Mouse (Mus musculus) liver, embryonic 14.5 days (tissue): ENCODE measurements at regions not wholly inside any gene's neighbourhood (a gene's known extent, or its start where the extent isn't known, plus 50 kb on each side); places are given as distances from the start of the nearest gene placed in this dataset.

ENCODE experiments used
- ATAC-seq: fragments of 200-750 bp; cut with Nextera tagmentation; 2 replicates; pipeline ENCODE4 v1.8.0; 2017; ENCODE audit warnings: moderate number of reproducible peaks, mild to moderate bottlenecking, moderate library complexity; ENCODE audit not compliant: insufficient read depth
- DNase-seq, 3 experiments: peaks; one replicate each; pipeline ENCODE4 v3.0.0-alpha.2; 2012 to 2013; ENCODE audit warnings: low read depth in 3 of 3, low spot score in 3 of 3
- H3K27ac ChIP-seq: fragments of 300-500 bp; sonication (generic); 2 replicates; pipeline ENCODE4 v1.5.1; 2014; ENCODE audit warnings: moderate library complexity, mild to moderate bottlenecking, control low read depth, inconsistent platforms
- H3K27me3 ChIP-seq: fragments of 300-500 bp; sonication (generic); 2 replicates; pipeline ENCODE4 v1.6.1; 2014; ENCODE audit warnings: mild to moderate bottlenecking, low read length, moderate library complexity; ENCODE audit not compliant: control insufficient read depth, insufficient read depth
- H3K36me3 ChIP-seq: fragments of 300-500 bp; sonication (generic); replicated peaks from 2 replicates; pipeline ENCODE4 v1.6.1; 2014; ENCODE audit warnings: low read depth; ENCODE audit not compliant: control insufficient read depth, insufficient read depth
- H3K4me1 ChIP-seq, 2 experiments: fragments of 200-500 bp in 1 of 2; fragments of 300-500 bp in 1 of 2; sonication (generic) in 1 of 2; replicated peaks; 2 replicates each; pipeline ENCODE4 v1.6.1; 2012 to 2014; ENCODE audit warnings: antibody characterized with exemption in 1 of 2, inconsistent platforms in 1 of 2, low read length in 1 of 2; ENCODE audit not compliant: control insufficient read depth in 2 of 2, insufficient read depth in 2 of 2
- H3K4me2 ChIP-seq: fragments of 300-500 bp; sonication (generic); 2 replicates; pipeline ENCODE4 v1.6.1; 2014; ENCODE audit warnings: low read depth, mild to moderate bottlenecking, control low read depth, moderate library complexity
- H3K4me3 ChIP-seq, 2 experiments: fragments of 200-500 bp in 1 of 2; fragments of 300-500 bp in 1 of 2; sonication (generic) in 1 of 2; 2 replicates each; pipeline ENCODE4 v1.5.1; 2012 to 2014; ENCODE audit warnings: low read depth in 2 of 2, low read length in 2 of 2, mild to moderate bottlenecking in 2 of 2, control low read depth in 1 of 2, inconsistent platforms in 1 of 2, moderate library complexity in 1 of 2; ENCODE audit not compliant: insufficient read depth in 1 of 2
- H3K9ac ChIP-seq: fragments of 300-500 bp; sonication (generic); replicated peaks from 2 replicates; pipeline ENCODE4 v1.6.1; 2014; ENCODE audit warnings: mild to moderate bottlenecking, control low read depth, moderate library complexity
- H3K9me3 ChIP-seq: fragments of 300-500 bp; sonication (generic); 2 replicates; pipeline ENCODE4 v1.6.1; 2016; ENCODE audit warnings: low read length, mixed read lengths; ENCODE audit not compliant: control insufficient read depth
- CTCF ChIP-seq: IDR thresholded peaks from 2 replicates; pipeline ENCODE4 v1.5.1; 2016; ENCODE audit warnings: antibody characterized with exemption, low read depth, control low read depth
- EP300 ChIP-seq: IDR thresholded peaks from 2 replicates; pipeline ENCODE4 v1.6.1; 2016; ENCODE audit warnings: antibody characterized with exemption, low read depth
- WGBS: fragments of 180-500 bp; shearing (Covaris S2); extraction: QIAGEN DNeasy Blood & Tissue Kit; methylation state at CpG from one replicate; pipeline ENCODE4 v1.1.7; 2014; ENCODE audit not compliant: insufficient replicate concordance; 5-methylcytosine and 5-hydroxymethylcytosine counted together

- DNase-seq: no peak
- Histone ChIP-seq H3K9ac (no peak overlapping the region), H3K4me3 (no peak overlapping the region), H3K36me3 (no peaks in the 10 kb centered on the region), H3K9me3 (no peaks in the 10 kb centered on the region), H3K27ac (no peak overlapping the region), H3K4me2 (no peak overlapping the region), H3K4me1 (no peaks in the 10 kb centered on the region), H3K27me3 (no peaks in the 10 kb centered on the region)
- no peak for ATAC-seq
- TF ChIP-seq CTCF (no peak), EP300 (no peak)
- 66% methylated on average over 11 of the region's 11 CpGs for WGBS
Observed at GRCm38 (mm10) chr7:121589088-121589605, 117.9 kb downstream of the Usp31 start.

GRCm38 (mm10) chr7:121587713-121588112 lies 119.3 kb downstream of the Usp31 start:
- no peak for ATAC-seq

GRCm38 (mm10) chr7:121585721-121586120 lies 121.3 kb downstream of the Usp31 start:
- H3K9me3 ChIP-seq: no peaks in the 10 kb centered on the region

More at GRCm38 (mm10) chr7:121587713-121588112, 119.3 kb downstream of the Usp31 start:
- H3K4me2 ChIP-seq: no peak overlapping the region
- WGBS: 32% methylated on average over 2 of the region's 2 CpGs
- H3K4me3 ChIP-seq: no peak overlapping the region
- H3K4me1 ChIP-seq: no peaks in the 10 kb centered on the region
- no peaks in the 10 kb centered on the region for H3K27me3 ChIP-seq
- H3K9ac ChIP-seq: no peak overlapping the region
- H3K36me3 ChIP-seq: no peaks in the 10 kb centered on the region
- H3K9me3 ChIP-seq: no peaks in the 10 kb centered on the region
- TF ChIP-seq CTCF (no peak), EP300 (no peak)
- no peak overlapping the region for H3K27ac ChIP-seq
- DNase-seq: no peak

GRCm38 (mm10) chr7:121579497-121579896 lies 127.6 kb downstream of the Usp31 start:
- H3K4me2 ChIP-seq: no peak overlapping the region
- WGBS: 43% methylated on average over 4 of the region's 4 CpGs
- TF ChIP-seq CTCF (no peak), EP300 (no peak)
- no peak overlapping the region for H3K27ac ChIP-seq
- no peaks in the 10 kb centered on the region for H3K27me3 ChIP-seq
- no peaks in the 10 kb centered on the region for H3K9me3 ChIP-seq
- no peak overlapping the region for H3K4me3 ChIP-seq
- no peak for DNase-seq
- no peak overlapping the region for H3K9ac ChIP-seq
- no peaks in the 10 kb centered on the region for H3K36me3 ChIP-seq
- H3K4me1 ChIP-seq: no peaks in the 10 kb centered on the region
- ATAC-seq: no peak

More at GRCm38 (mm10) chr7:121585721-121586120, 121.3 kb downstream of the Usp31 start:
- H3K36me3 ChIP-seq: no peaks in the 10 kb centered on the region
- 66% methylated on average over 10 of the region's 10 CpGs for WGBS
- no peak overlapping the region for H3K9ac ChIP-seq
- no peak overlapping the region for H3K27ac ChIP-seq
- no peak overlapping the region for H3K4me3 ChIP-seq
- ATAC-seq (no peak), DNase-seq (no peak)
- H3K27me3 ChIP-seq: no peaks in the 10 kb centered on the region
- TF ChIP-seq EP300: no peak
- TF ChIP-seq CTCF: no peak
- no peaks in the 10 kb centered on the region for H3K4me1 ChIP-seq
- H3K4me2 ChIP-seq: no peak overlapping the region

- WGBS: 60% methylated on average over 5 of the region's 5 CpGs
- DNase-seq (no peak), ATAC-seq (no peak)
- no peaks in the 10 kb centered on the region for H3K36me3 ChIP-seq
- TF ChIP-seq EP300 (no peak), CTCF (no peak)
- H3K4me3 ChIP-seq: no peak overlapping the region
- H3K9me3 ChIP-seq: no peaks in the 10 kb centered on the region
- H3K4me2 ChIP-seq: no peak overlapping the region
- H3K9ac ChIP-seq: no peak overlapping the region
- no peaks in the 10 kb centered on the region for H3K4me1 ChIP-seq
- H3K27me3 ChIP-seq: no peaks in the 10 kb centered on the region
- H3K27ac ChIP-seq: no peak overlapping the region
Observed at GRCm38 (mm10) chr7:121572681-121573335, 134.2 kb downstream of the Usp31 start.
